Comparison of ENCODE assay signal across 8 mouse cellular contexts in genomic region chr17:32786944-32787343, GRCm38 (mm10). TPM values are rescaled to one million over a fixed set of nuclear protein-coding genes. Genes with fewer than 3 reads are reported as not detected.
DNase-seq lines count a peak whose midpoint lies in the region; ATAC-seq and TF ChIP-seq lines count a peak whose summit lies in the region.

No protein-coding gene starts in this region.

- no peak for TF ChIP-seq CTCF in liver, embryonic 14.5 days (IDR thresholded peaks at IDR 0.05; ENCODE audit: low read depth)

- no peak for DNase-seq in heart, postnatal 36 days
- DNase-seq in A20 (ENCODE audit: low read depth, low spot score): peak; percentile 12
- DNase-seq in liver, embryonic 14.5 days (ENCODE audit: low read depth in 3 of 3, low spot score in 3 of 3): no peak
- no peak for DNase-seq in adrenal gland, postnatal 14 days
- DNase-seq in spleen, adult 12 weeks (ENCODE audit: low spot score): no peak
- no peak for DNase-seq in thymus, postnatal 14 days

- no peak for ATAC-seq in heart, embryonic 11.5 days (replicated peaks; ENCODE audit: insufficient number of reproducible peaks, low FRiP score, low TSS enrichment)
- ATAC-seq in forebrain, embryonic 12.5 days (ENCODE audit: low FRiP score): no peak
- ATAC-seq in liver, embryonic 14.5 days (ENCODE audit: insufficient read depth): no peak

- no peak overlapping the region for H3K27ac ChIP-seq in heart, embryonic 11.5 days (ENCODE audit: low read depth, low read length)
- H3K27ac ChIP-seq in forebrain, embryonic 12.5 days: no peak overlapping the region
- H3K27ac ChIP-seq in liver, embryonic 14.5 days: no peak overlapping the region

- peaks cover 14% of the 10 kb centered on the region for H3K4me1 ChIP-seq in heart, embryonic 11.5 days (ENCODE audit: control insufficient read depth, insufficient read depth, low read length)
- peaks cover 24% of the 10 kb centered on the region for H3K4me1 ChIP-seq in forebrain, embryonic 12.5 days
- peaks cover 11 to 14% of the 10 kb centered on the region in 2 experiments for H3K4me1 ChIP-seq in liver, embryonic 14.5 days (replicated peaks; ENCODE audit: control insufficient read depth in 2 of 2, insufficient read depth in 2 of 2, low read length in 1 of 2)

- H3K27me3 ChIP-seq in heart, embryonic 11.5 days (ENCODE audit: control insufficient read depth, insufficient read depth, low read length): no peaks in the 10 kb centered on the region
- H3K27me3 ChIP-seq in forebrain, embryonic 12.5 days: no peaks in the 10 kb centered on the region
- H3K27me3 ChIP-seq in liver, embryonic 14.5 days (ENCODE audit: control insufficient read depth, insufficient read depth, low read length): no peaks in the 10 kb centered on the region

- H3K4me2 ChIP-seq in heart, embryonic 11.5 days: peak overlapping the region; percentile 76
- H3K4me2 ChIP-seq in forebrain, embryonic 12.5 days: peak overlapping the region; percentile 67
- peak overlapping the region; percentile 65 for H3K4me2 ChIP-seq in liver, embryonic 14.5 days (ENCODE audit: low read depth)

- H3K36me3 ChIP-seq in heart, embryonic 11.5 days (ENCODE audit: control insufficient read depth, insufficient read depth, low read length): peaks cover 15% of the 10 kb centered on the region; the same call in 1 of the 2 replicates
- H3K36me3 ChIP-seq in forebrain, embryonic 12.5 days (replicated peaks): peaks cover 22% of the 10 kb centered on the region
- H3K36me3 ChIP-seq in liver, embryonic 14.5 days (replicated peaks; ENCODE audit: control insufficient read depth, insufficient read depth, low read depth): peaks cover 30% of the 10 kb centered on the region

- 65% methylated on average over 6 of the region's 6 CpGs for WGBS in heart, embryonic 11.5 days (ENCODE audit: insufficient replicate concordance)
- WGBS in forebrain, embryonic 12.5 days: 73% methylated on average over 6 of the region's 6 CpGs
- 49% methylated on average over 6 of the region's 6 CpGs for WGBS in liver, embryonic 14.5 days (ENCODE audit: insufficient replicate concordance)

- no peaks in the 10 kb centered on the region for H3K9me3 ChIP-seq in heart, embryonic 11.5 days (replicated peaks; ENCODE audit: control insufficient read depth, low read length)
- no peaks in the 10 kb centered on the region for H3K9me3 ChIP-seq in forebrain, embryonic 12.5 days
- no peaks in the 10 kb centered on the region for H3K9me3 ChIP-seq in liver, embryonic 14.5 days (ENCODE audit: control insufficient read depth, low read length)

- H3K9ac ChIP-seq in heart, embryonic 11.5 days (ENCODE audit: low read depth, low read length): peak overlapping the region; percentile 98
- H3K9ac ChIP-seq in forebrain, embryonic 12.5 days: peak overlapping the region; percentile 88
- peak overlapping the region; percentile 91 for H3K9ac ChIP-seq in liver, embryonic 14.5 days (replicated peaks)

- no peak for TF ChIP-seq EP300 in liver, embryonic 14.5 days (IDR thresholded peaks at IDR 0.05; ENCODE audit: low read depth)

- H3K4me3 ChIP-seq in heart, embryonic 11.5 days (ENCODE audit: low read depth, low read length): peak overlapping the region; percentile 86
- H3K4me3 ChIP-seq in forebrain, embryonic 12.5 days (replicated peaks): peak overlapping the region; percentile 76
- H3K4me3 ChIP-seq in liver, embryonic 14.5 days (ENCODE audit: insufficient read depth in 1 of 2, low read depth in 2 of 2, low read length in 2 of 2): peak overlapping the region; percentile 90 to 96

- intact Hi-C loops in heart, postnatal 36 days (cut with DNase I): loop anchor here (5.0 kb wide), 2 partner anchors 40 to 160 kb away; partner anchors contain the start of gene Cyp4f13

RNA-seq across cellular contexts. Expression of gene Zfp871, which starts 1.1 kb away (rescaled TPM):
- polyA plus RNA-seq in heart, embryonic 11.5 days (2014; fragmentation: Nextera tagmentation; extraction: Ambion mirVana): 26.7 and 35.0 TPM in 2 replicates
- total RNA-seq in heart, postnatal 36 days (2021): 10 to 100 TPM; 28.7 to 31.8 TPM
- 56.3 and 56.5 TPM in 2 replicates for polyA plus RNA-seq in forebrain, embryonic 12.5 days (2016; fragmentation: Nextera tagmentation; extraction: Ambion mirVana)
- polyA plus RNA-seq in liver, embryonic 14.5 days (2012; rRNA removed): 7.4 and 8.0 TPM in 2 replicates
- polyA plus RNA-seq in liver, embryonic 14.5 days (2014; fragmentation: Nextera tagmentation; extraction: Ambion mirVana): 9.4 and 10.6 TPM in 2 replicates
- 42.6 and 44.5 TPM in 2 replicates for total RNA-seq in adrenal gland, postnatal 14 days (2021)

RNA-seq across cellular contexts. Expression of gene Zfp811, which starts 22.8 kb away (rescaled TPM):
- 1.00 and 2.1 TPM in 2 replicates for polyA plus RNA-seq in heart, embryonic 11.5 days (2014; fragmentation: Nextera tagmentation; extraction: Ambion mirVana)
- total RNA-seq in heart, postnatal 36 days (2021): under 1 TPM in 1 of 2 experiments, not detected in 1; 0.19 TPM
- polyA plus RNA-seq in forebrain, embryonic 12.5 days (2016; fragmentation: Nextera tagmentation; extraction: Ambion mirVana): 32.2 and 34.2 TPM in 2 replicates
- 0.06 and 0.10 TPM in 2 replicates for polyA plus RNA-seq in liver, embryonic 14.5 days (2012; rRNA removed)
- polyA plus RNA-seq in liver, embryonic 14.5 days (2014; fragmentation: Nextera tagmentation; extraction: Ambion mirVana): 0.04 and 0.11 TPM in 2 replicates
- total RNA-seq in adrenal gland, postnatal 14 days (2021): 0.44 and 0.75 TPM in 2 replicates

RNA-seq across cellular contexts. Expression of gene Zfp799, which starts 43.1 kb away (rescaled TPM):
- 8.0 and 10.5 TPM in 2 replicates for polyA plus RNA-seq in heart, embryonic 11.5 days (2014; fragmentation: Nextera tagmentation; extraction: Ambion mirVana)
- 10 to 100 TPM in 1 of 2 experiments, 1 to 10 TPM in 1; 9.3 to 12.4 TPM for total RNA-seq in heart, postnatal 36 days (2021)
- 17.9 and 18.3 TPM in 2 replicates for polyA plus RNA-seq in forebrain, embryonic 12.5 days (2016; fragmentation: Nextera tagmentation; extraction: Ambion mirVana)
- 0.60 and 0.71 TPM in 2 replicates for polyA plus RNA-seq in liver, embryonic 14.5 days (2012; rRNA removed)
- 1.0 and 1.5 TPM in 2 replicates for polyA plus RNA-seq in liver, embryonic 14.5 days (2014; fragmentation: Nextera tagmentation; extraction: Ambion mirVana)
- 9.1 and 12.7 TPM in 2 replicates for total RNA-seq in adrenal gland, postnatal 14 days (2021)

Comparison
In these comparisons a context has a peak if more than half of its experiments do, and no peak if none do; other contexts are left out.
1. RNA of gene Zfp811, which starts 22.8 kb away (polyA plus RNA-seq): 32.2 to 34.2 TPM in forebrain, embryonic 12.5 days; 1.00 to 2.1 TPM in heart, embryonic 11.5 days and 0.04 to 0.11 TPM in liver, embryonic 14.5 days; every median in the first group is over 10 times any median in the second.
2. Peak in every context shown above with its lines, with median percentiles within 50 percentile points of each other: H3K4me2 ChIP-seq, H3K4me3 ChIP-seq and H3K9ac ChIP-seq.